Mouse (Mus musculus) forebrain, embryonic 10.5 days (tissue): ENCODE results near the gene Fn3k. TPM values are rescaled to one million over a fixed set of nuclear protein-coding genes. Genes with fewer than 3 reads are reported as not detected.

ENCODE experiments used
- DNase-seq: peaks from one replicate; pipeline ENCODE4 v3.0.0-alpha.2; 2017; ENCODE audit warnings: low spot score; ENCODE audit errors: extremely low spot score
- H3K27ac ChIP-seq: fragments of 300-500 bp; sonication (generic); 2 replicates; pipeline ENCODE4 v1.5.1; 2016; ENCODE audit warnings: mild to moderate bottlenecking
- H3K27me3 ChIP-seq: fragments of 300-500 bp; sonication (generic); 2 replicates; pipeline ENCODE4 v1.6.1; 2016; ENCODE audit warnings: mild to moderate bottlenecking; ENCODE audit not compliant: poor library complexity, severe bottlenecking
- H3K36me3 ChIP-seq: fragments of 300-500 bp; sonication (generic); replicated peaks from 2 replicates; pipeline ENCODE4 v1.6.1; 2016; ENCODE audit warnings: mild to moderate bottlenecking, moderate library complexity
- H3K4me1 ChIP-seq: fragments of 300-500 bp; sonication (generic); 2 replicates; pipeline ENCODE4 v1.6.1; 2016
- H3K4me3 ChIP-seq: fragments of 300-500 bp; sonication (generic); 2 replicates; pipeline ENCODE4 v1.5.1; 2016; ENCODE audit warnings: mild to moderate bottlenecking, moderate library complexity
- H3K9me3 ChIP-seq: fragments of 300-500 bp; sonication (generic); 2 replicates; pipeline ENCODE4 v1.6.1; 2016; ENCODE audit warnings: mild to moderate bottlenecking, moderate library complexity
- WGBS: fragments of 180-500 bp; shearing (Covaris S2); methylation state at CpG from one replicate; pipeline ENCODE4 v1.1.7; 2016; 5-methylcytosine and 5-hydroxymethylcytosine counted together
- polyA plus RNA-seq: library from polyadenylated mRNA; unstranded; fragments of >200 nt; fragmentation: Nextera tagmentation; extraction: Ambion mirVana; gene quantifications from 2 replicates; pipeline ENCODE4 v1.2.1, GENCODE M21; 2016

The Fn3k gene
- polyA plus RNA-seq, 1 experiment from 2014 or later: 0.79 TPM

GRCm38 (mm10) chr11:121420830-121421552 is 13.7 kb upstream of the Fn3k start, which contains the start of gene Fn3krp:
Gene Fn3krp (plus strand): TSS chr11:121421401.
- peaks cover 16% of the 10 kb centered on the region for H3K4me1 ChIP-seq
- H3K36me3 ChIP-seq: no peaks in the 10 kb centered on the region
- peak within 1 kb of the TSS; percentile 85 for H3K27ac ChIP-seq
- H3K27me3 ChIP-seq: no peaks in the 10 kb centered on the region
- H3K4me3 ChIP-seq: peak within 1 kb of the TSS; percentile 82
- 2% methylated on average over 28 of the region's 28 CpGs for WGBS
- no peaks in the 10 kb centered on the region for H3K9me3 ChIP-seq
- DNase-seq: peak; percentile 98

- WGBS: under 1% methylated on average over 28 of the region's 28 CpGs
- Histone ChIP-seq H3K9me3 (no peaks in the 10 kb centered on the region), H3K27ac (peak overlapping the region; percentile 85), H3K36me3 (no peaks in the 10 kb centered on the region), H3K4me3 (peak overlapping the region; percentile 82), H3K27me3 (no peaks in the 10 kb centered on the region), H3K4me1 (peaks cover 16% of the 10 kb centered on the region)
- DNase-seq: no peak
Observed at GRCm38 (mm10) chr11:121421553-121422173, 13.1 kb upstream of the Fn3k start.

DNA sequence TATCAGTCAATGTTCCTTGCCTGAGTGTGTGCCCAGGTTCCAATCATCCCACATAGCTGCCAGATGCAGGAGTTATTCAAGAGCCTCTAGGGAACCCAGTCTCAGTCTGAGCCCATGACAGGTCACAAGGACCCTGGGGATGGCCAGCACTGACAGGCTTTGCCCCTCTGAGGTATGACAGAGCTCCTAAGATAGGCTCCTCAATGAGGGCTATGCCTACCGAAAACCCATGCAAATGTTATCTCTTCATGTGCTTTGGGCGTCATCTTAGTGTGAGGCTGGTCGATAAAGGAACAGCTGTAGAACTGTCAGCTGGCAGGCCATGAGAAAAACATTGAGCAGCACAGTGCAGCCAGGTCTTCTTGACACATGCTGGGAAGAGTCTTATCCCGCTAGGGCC is 1.3 kb upstream of the Fn3k start:
- WGBS: 80% methylated on average over 4 of the region's 4 CpGs
- H3K9me3 ChIP-seq: no peaks in the 10 kb centered on the region
- DNase-seq: no peak
- H3K27ac ChIP-seq: no peak overlapping the region
- H3K27me3 ChIP-seq: peaks cover 12% of the 10 kb centered on the region
- H3K4me1 ChIP-seq: peaks cover 18% of the 10 kb centered on the region
- H3K4me3 ChIP-seq: no peak overlapping the region
- peaks cover 20% of the 10 kb centered on the region for H3K36me3 ChIP-seq

- DNase-seq: no peak
- Histone ChIP-seq H3K27ac (no peak overlapping the region), H3K27me3 (peaks cover 12% of the 10 kb centered on the region), H3K4me3 (no peak overlapping the region), H3K4me1 (peaks cover 33% of the 10 kb centered on the region), H3K36me3 (no peaks in the 10 kb centered on the region), H3K9me3 (no peaks in the 10 kb centered on the region)
- WGBS: 73% methylated on average over 5 of the region's 5 CpGs
Observed at GRCm38 (mm10) chr11:121437236-121437635, 2.5 kb downstream of the Fn3k start.

- DNase-seq: no peak
- Histone ChIP-seq H3K9me3 (no peaks in the 10 kb centered on the region), H3K36me3 (no peaks in the 10 kb centered on the region), H3K27me3 (peaks cover 12% of the 10 kb centered on the region), H3K4me1 (peaks cover 21% of the 10 kb centered on the region), H3K4me3 (no peak overlapping the region), H3K27ac (peak overlapping the region; percentile 6; the same call in 1 of the 2 replicates)
- WGBS: 77% methylated on average over 5 of the region's 5 CpGs
Observed at GRCm38 (mm10) chr11:121439686-121440292, 5.1 kb downstream of the Fn3k start.

DNA sequence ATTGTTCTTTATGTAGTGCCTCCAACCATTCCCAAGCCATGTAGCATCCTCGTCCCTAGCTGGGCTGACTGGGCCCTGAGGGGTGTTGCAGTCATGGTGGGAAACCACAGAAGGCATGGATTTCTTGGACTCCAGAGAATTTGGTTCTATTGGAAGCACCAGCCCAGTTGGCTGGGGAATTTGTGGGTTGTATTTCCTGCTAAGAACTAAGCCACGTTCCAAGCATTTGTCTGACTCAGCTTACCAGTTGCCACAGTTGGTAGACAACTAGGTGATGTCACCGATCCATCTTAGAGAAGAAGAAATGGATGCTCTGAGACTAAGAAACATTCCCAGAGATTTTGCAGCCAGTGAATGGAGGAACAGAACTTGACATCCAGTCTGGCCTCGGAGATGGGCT is 6.9 kb downstream of the Fn3k start:
- Histone ChIP-seq H3K27ac (no peak overlapping the region), H3K36me3 (no peaks in the 10 kb centered on the region), H3K27me3 (0 out of 2 replicates have a peak, but pooled peaks cover 3% of the 10 kb centered on the region), H3K4me3 (no peak overlapping the region), H3K9me3 (no peaks in the 10 kb centered on the region), H3K4me1 (peaks cover 15% of the 10 kb centered on the region)
- DNase-seq: no peak
- 87% methylated on average over 4 of the region's 4 CpGs for WGBS

GRCm38 (mm10) chr11:121442076-121442475 is 7.4 kb downstream of the Fn3k start:
- WGBS: 76% methylated on average over 2 of the region's 2 CpGs
- Histone ChIP-seq H3K4me3 (no peak overlapping the region), H3K4me1 (peaks cover 15% of the 10 kb centered on the region), H3K27me3 (0 out of 2 replicates have a peak, but pooled peaks cover 3% of the 10 kb centered on the region), H3K27ac (no peak overlapping the region), H3K36me3 (no peaks in the 10 kb centered on the region), H3K9me3 (no peaks in the 10 kb centered on the region)
- no peak for DNase-seq

- Histone ChIP-seq H3K27me3 (peaks cover 10% of the 10 kb centered on the region), H3K27ac (peak overlapping the region; percentile 87), H3K4me3 (peak overlapping the region; percentile 91), H3K9me3 (no peaks in the 10 kb centered on the region), H3K4me1 (peaks cover 22% of the 10 kb centered on the region), H3K36me3 (peaks cover 16% of the 10 kb centered on the region)
- WGBS: 22% methylated on average over 9 of the region's 9 CpGs
- DNase-seq: no peak
Observed at GRCm38 (mm10) chr11:121451216-121451726, 16.6 kb downstream of the Fn3k start.

DNA sequence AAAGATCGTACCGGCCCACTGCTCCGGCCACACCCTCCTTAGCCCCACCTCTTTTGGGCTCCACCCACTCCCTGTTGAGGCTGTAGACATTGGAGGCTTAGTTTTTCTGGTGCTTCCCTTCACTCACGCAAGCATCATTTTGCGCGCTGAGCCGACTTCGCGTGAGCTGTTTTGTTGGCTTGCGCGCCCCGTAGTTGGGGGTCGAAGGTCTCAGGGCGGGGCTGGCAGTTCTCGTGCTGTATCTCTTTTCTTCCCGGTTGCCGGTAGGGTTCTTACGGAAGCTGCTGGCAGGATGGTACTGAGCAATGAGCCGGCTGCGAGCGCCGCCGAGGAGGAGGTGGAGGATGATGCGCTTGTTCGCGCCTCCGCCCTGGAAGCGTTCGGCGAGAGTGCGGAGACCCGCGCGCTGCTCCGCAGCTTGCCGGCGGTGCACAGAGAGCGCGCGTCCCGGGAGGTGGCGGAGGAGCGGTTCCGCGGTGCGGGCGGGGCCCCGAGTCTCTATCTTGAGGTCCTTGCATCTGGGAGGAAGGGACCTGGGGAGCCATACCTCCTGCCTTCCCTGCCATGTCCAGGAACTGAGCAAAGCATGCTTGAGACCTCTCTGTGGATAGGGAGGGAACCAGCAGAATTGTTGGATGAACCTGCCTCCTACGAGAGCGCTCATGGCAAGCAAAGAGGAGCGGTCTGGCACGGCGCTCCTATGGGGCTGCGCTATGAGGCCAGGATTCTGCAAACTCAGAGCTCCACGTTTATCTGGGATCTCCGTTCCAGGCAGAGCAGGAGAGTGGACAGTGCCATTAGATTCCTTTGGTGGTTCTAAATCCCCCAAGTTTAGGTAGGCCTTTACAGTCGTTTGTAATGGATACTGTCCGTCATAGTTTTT is 17.3 kb downstream of the Fn3k start, which contains the start of gene Tbcd:
Gene Tbcd (plus strand): TSS at position 197 of the 883 bp plus-strand sequence.
- H3K9me3 ChIP-seq: no peaks in the 10 kb centered on the region
- WGBS: under 1% methylated on average over 58 of the region's 58 CpGs

GRCm38 (mm10) chr11:121457874-121458273 is 23.2 kb downstream of the Fn3k start:
- 93% methylated on average over 3 of the region's 3 CpGs for WGBS
- no peak overlapping the region for H3K27ac ChIP-seq
- H3K4me1 ChIP-seq: peaks cover 6% of the 10 kb centered on the region
- H3K4me3 ChIP-seq: no peak overlapping the region
- no peaks in the 10 kb centered on the region for H3K27me3 ChIP-seq
- DNase-seq: no peak
- peaks cover 5% of the 10 kb centered on the region; the same call in 1 of the 2 replicates for H3K9me3 ChIP-seq
- H3K36me3 ChIP-seq: peaks cover 76% of the 10 kb centered on the region

More for the DNA sequence above, 17.3 kb downstream of the Fn3k start, which contains the start of gene Tbcd:
- H3K27me3 ChIP-seq: peaks cover 10% of the 10 kb centered on the region
- H3K27ac ChIP-seq: peak within 1 kb of the TSS; percentile 87
- peak within 1 kb of the TSS; percentile 91 for H3K4me3 ChIP-seq
- H3K36me3 ChIP-seq: peaks cover 19% of the 10 kb centered on the region
- peak; percentile 91 for DNase-seq
- H3K4me1 ChIP-seq: peaks cover 22% of the 10 kb centered on the region

- WGBS: 92% methylated on average over 6 of the region's 6 CpGs
- no peak overlapping the region for H3K4me3 ChIP-seq
- peaks cover 55% of the 10 kb centered on the region for H3K36me3 ChIP-seq
- no peaks in the 10 kb centered on the region for H3K4me1 ChIP-seq
- no peak for DNase-seq
- no peaks in the 10 kb centered on the region for H3K9me3 ChIP-seq
- no peak overlapping the region for H3K27ac ChIP-seq
- no peaks in the 10 kb centered on the region for H3K27me3 ChIP-seq
Observed at GRCm38 (mm10) chr11:121467408-121467807, 32.7 kb downstream of the Fn3k start.

DNA sequence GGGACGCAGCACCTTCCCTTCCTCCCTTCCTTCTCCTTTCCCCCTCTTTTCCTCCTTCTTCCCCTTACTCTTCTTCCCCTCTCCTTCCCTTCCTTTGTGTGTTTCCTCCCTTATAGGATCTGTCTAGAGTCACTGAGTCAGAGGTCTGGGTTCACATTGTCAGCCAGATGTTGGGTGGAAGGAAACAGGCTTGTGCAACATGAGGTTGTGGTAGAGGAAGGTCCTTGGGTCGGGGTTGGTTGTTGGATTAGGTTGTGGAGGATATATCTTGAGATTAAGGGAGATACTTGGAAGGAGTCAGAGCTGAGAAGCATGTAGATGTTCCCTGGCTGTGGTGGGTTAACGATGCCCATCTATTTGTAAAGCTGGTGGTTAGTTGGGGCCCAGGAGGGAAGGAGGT is 40.1 kb downstream of the Fn3k start:
- H3K27ac ChIP-seq: no peak overlapping the region
- H3K4me1 ChIP-seq: no peaks in the 10 kb centered on the region
- DNase-seq: no peak
- H3K27me3 ChIP-seq: no peaks in the 10 kb centered on the region
- peaks cover 54% of the 10 kb centered on the region for H3K36me3 ChIP-seq
- 86% methylated on average over 3 of the region's 3 CpGs for WGBS
- no peak overlapping the region for H3K4me3 ChIP-seq
- no peaks in the 10 kb centered on the region for H3K9me3 ChIP-seq
